Mouse (Mus musculus): ENCODE results near the gene Kcnk1.

GRCm38 (mm10) chr8:126026584-126026983 is 31.6 kb downstream of the Kcnk1 start:
- TF ChIP-seq CHD2 (IDR thresholded peaks at IDR 0.05; ENCODE audit: low read depth, low read length) (no peak), ZNF384 (IDR thresholded peaks at IDR 0.05; ENCODE audit: low read depth, low read length) (no peak)
